Comparison of ENCODE assay signal across 1 mouse cellular context in the genomic region with DNA sequence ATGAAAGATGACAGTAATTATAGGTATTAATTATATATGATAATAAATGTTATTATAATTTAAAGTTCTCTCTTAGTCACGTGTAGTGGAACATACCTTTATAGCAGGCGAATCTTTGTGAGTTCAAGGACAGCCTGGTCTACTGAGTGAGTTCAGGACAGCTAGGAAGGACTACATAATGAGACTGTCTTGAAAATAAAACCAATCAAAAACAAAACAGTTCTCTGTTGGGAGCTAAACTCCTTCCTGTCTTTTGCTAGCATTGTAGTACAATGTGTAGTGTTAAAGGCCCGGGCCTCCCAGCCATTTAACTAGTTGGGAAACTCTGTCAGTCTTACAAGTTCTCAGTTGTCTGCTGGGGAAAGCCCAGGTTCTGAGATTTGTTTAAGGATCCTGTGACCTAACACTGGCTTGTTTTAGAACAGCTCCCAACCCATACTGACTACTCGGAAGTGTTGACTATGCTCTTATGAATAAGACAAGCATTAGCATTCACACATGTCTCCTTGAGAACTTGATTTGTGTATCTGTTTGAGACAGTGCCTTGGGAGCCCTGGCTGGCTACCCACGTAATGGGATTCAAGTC.
TF ChIP-seq lines count a peak whose summit lies in the region.

No protein-coding gene starts in this region.

TF ChIP-seq in CH12.LX, 34 proteins besides CTCF, POLR2A, EP300 and RAD21 (continued from another document):
- peak; percentile 83 for TF ChIP-seq MEF2A (IDR thresholded peaks at IDR 0.05; ENCODE audit: borderline replicate concordance, low read depth, low read length)
- no peak for TF ChIP-seq MAZ (IDR thresholded peaks at IDR 0.05; ENCODE audit: low read depth, low read length)
- TF ChIP-seq MXI1 (IDR thresholded peaks at IDR 0.05; ENCODE audit: low read depth, low read length) = peak; percentile 47; the same call in 1 of the 2 replicates
- no peak for TF ChIP-seq E2F4 (IDR thresholded peaks at IDR 0.05; ENCODE audit: insufficient replicate concordance, low read depth, low read length)
- peak; percentile 51 for TF ChIP-seq JUND (conservative IDR thresholded peaks at IDR 0.05; ENCODE audit: low read depth, low read length)
- no peak for TF ChIP-seq PAX5 (IDR thresholded peaks at IDR 0.05; ENCODE audit: low read length)
- no peak; the same call in 1 of the 2 replicates for TF ChIP-seq TBP (conservative IDR thresholded peaks at IDR 0.05; ENCODE audit: low read depth, low read length)
